Mouse (Mus musculus) E14TG2a.4 (cell line): ENCODE measurements around the gene Foxo6.
A peak's percentile ranks its signal among the peaks of the same experiment; 100 is the strongest.

Source experiments
- H3K27me3 ChIP-seq: 2 replicates; pipeline ENCODE4 v1.6.1; 2014; ENCODE audit warnings: low read length, control low read depth; ENCODE audit not compliant: insufficient read depth
- H3K36me3 ChIP-seq: 2 replicates; pipeline ENCODE4 v1.6.1; 2014; ENCODE audit warnings: low read length, control low read depth; ENCODE audit not compliant: insufficient read depth
- H3K4me1 ChIP-seq: replicated peaks from 2 replicates; pipeline ENCODE4 v1.6.1; 2014; ENCODE audit warnings: low read depth, low read length, control low read depth
- H3K4me3 ChIP-seq: replicated peaks from 2 replicates; pipeline ENCODE4 v1.5.1; 2014; ENCODE audit warnings: mild to moderate bottlenecking, low read length
- H3K9me3 ChIP-seq: 2 replicates; pipeline ENCODE4 v1.6.1; 2014; ENCODE audit warnings: low read length, control low read depth
- CTCF ChIP-seq: conservative IDR thresholded peaks from 2 replicates; pipeline ENCODE4 v1.5.1; 2014; ENCODE audit warnings: low read length
- NANOG ChIP-seq: IDR thresholded peaks from 2 replicates; pipeline ENCODE4 v1.6.1; 2014; ENCODE audit warnings: borderline replicate concordance, low read length, mixed read lengths
- POU5F1 ChIP-seq: IDR thresholded peaks from 2 replicates; pipeline ENCODE4 v1.6.1; 2014; ENCODE audit warnings: low read length, borderline replicate concordance

Foxo6 gene

GRCm38 (mm10) chr4:120277255-120277928, 9.8 kb downstream of the Foxo6 start:
- peaks cover 86% of the 10 kb centered on the region for H3K4me1 ChIP-seq
- no peaks in the 10 kb centered on the region for H3K36me3 ChIP-seq

GRCm38 (mm10) chr4:120275487-120275886, 11.7 kb downstream of the Foxo6 start:
- no peak overlapping the region for H3K4me3 ChIP-seq
- peaks cover 87% of the 10 kb centered on the region for H3K4me1 ChIP-seq
- no peak for TF ChIP-seq POU5F1
- no peak for TF ChIP-seq NANOG
- TF ChIP-seq CTCF = no peak
- H3K9me3 ChIP-seq = no peaks in the 10 kb centered on the region
- peaks cover 67% of the 10 kb centered on the region for H3K27me3 ChIP-seq
- H3K36me3 ChIP-seq = no peaks in the 10 kb centered on the region

More at GRCm38 (mm10) chr4:120277255-120277928, 9.8 kb downstream of the Foxo6 start:
- H3K4me3 ChIP-seq = no peak overlapping the region
- no peaks in the 10 kb centered on the region for H3K9me3 ChIP-seq
- TF ChIP-seq POU5F1 = no peak
- peaks cover 75% of the 10 kb centered on the region for H3K27me3 ChIP-seq

DNA sequence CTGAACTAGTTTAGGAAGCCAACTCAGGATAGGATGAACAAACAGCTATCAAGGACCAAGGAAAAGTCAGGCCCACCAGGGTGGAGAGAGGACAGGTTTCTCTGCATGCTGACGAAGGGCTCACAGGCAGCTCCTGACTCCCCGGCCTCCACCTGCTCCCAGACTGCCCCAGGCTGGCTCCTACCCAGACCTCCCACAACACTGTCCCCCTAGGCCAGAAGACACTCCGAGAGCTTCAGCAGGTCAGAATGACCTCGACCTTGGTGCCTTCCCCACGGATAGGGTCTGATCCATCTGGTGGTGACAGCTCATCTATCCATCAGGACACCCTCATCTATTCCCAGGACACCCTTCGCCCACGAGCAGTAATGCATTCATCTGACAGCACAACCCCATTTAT, 13.6 kb downstream of the Foxo6 start:
- Histone ChIP-seq H3K4me3 (no peak overlapping the region), H3K36me3 (no peaks in the 10 kb centered on the region), H3K4me1 (peaks cover 92% of the 10 kb centered on the region), H3K27me3 (peaks cover 71% of the 10 kb centered on the region), H3K9me3 (no peaks in the 10 kb centered on the region)
- TF ChIP-seq CTCF (no peak), POU5F1 (no peak), NANOG (no peak)

GRCm38 (mm10) chr4:120271886-120272580, 15.1 kb downstream of the Foxo6 start:
- Histone ChIP-seq H3K4me3 (no peak overlapping the region), H3K9me3 (no peaks in the 10 kb centered on the region), H3K36me3 (no peaks in the 10 kb centered on the region), H3K4me1 (peaks cover 91% of the 10 kb centered on the region), H3K27me3 (peaks cover 72% of the 10 kb centered on the region)
- TF ChIP-seq NANOG = no peak
- no peak for TF ChIP-seq POU5F1
- no peak for TF ChIP-seq CTCF

DNA sequence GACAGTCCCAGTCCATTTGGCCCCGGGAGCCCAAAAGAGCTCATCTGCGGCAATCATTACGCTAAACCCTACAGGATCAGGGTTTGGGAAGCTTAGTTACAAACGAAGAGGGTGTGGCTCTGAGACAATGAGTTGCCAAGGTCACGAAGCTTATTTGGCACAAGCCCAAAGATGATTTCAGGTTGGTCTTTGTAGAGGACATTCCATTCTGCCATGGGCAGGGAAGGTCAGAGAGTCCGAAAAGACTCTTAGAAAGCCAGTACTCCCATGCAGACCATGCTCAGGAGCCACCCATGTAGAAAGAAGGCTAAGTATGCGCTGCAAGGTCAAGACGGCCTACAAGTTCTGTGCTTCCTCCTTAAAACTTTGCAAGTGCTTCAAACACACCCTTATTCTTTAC, 15.9 kb downstream of the Foxo6 start:
- Histone ChIP-seq H3K9me3 (no peaks in the 10 kb centered on the region), H3K27me3 (peaks cover 73% of the 10 kb centered on the region), H3K4me3 (peak overlapping the region; percentile 46), H3K4me1 (peaks cover 88% of the 10 kb centered on the region), H3K36me3 (no peaks in the 10 kb centered on the region)
- peak; percentile 23; the same call in 1 of the 2 replicates for TF ChIP-seq NANOG
- no peak for TF ChIP-seq POU5F1

GRCm38 (mm10) chr4:120270937-120271199, 16.3 kb downstream of the Foxo6 start:
- H3K9me3 ChIP-seq = no peaks in the 10 kb centered on the region
- peak overlapping the region; percentile 46 for H3K4me3 ChIP-seq
- TF ChIP-seq NANOG (no peak), POU5F1 (no peak), CTCF (no peak)
- peaks cover 73% of the 10 kb centered on the region for H3K27me3 ChIP-seq
- H3K4me1 ChIP-seq = peaks cover 86% of the 10 kb centered on the region
- H3K36me3 ChIP-seq = no peaks in the 10 kb centered on the region

DNA sequence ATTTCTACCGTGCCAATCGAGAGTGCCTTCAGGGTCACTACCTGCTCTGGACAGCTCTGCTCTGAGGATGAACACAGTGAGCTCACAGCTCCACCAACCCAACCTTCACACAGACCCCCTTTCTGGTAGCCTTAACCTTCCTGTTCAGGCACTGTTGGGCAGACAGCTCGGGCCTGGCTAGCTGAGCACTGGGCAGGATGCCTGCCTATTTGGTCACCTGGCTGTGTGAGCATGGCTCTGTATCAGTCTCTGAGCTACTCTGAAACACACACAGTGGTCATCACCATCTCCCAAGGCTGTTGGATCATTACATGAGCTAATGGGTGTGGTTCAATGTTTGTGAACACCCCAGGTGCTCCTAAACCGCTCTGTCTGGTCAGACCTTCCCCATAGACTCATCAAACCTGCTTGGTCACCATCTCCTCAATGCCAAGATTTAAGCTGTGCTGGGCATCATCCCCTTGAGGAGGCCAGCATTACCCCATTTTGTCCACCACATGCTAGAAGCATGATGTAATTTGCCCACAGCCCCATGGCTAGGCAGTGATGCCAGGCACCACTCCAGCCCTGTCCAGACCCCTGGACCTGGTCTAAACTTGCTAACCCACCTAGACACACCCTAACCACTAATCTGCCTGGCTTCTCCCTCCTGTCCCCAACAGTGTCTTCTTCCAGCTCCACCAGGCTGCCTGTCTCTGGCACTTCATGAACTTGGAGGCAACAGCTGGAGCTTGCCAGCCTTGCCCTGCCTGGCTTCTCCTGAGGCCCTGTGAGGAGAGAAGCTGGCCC, 16.8 kb downstream of the Foxo6 start:
- H3K4me3 ChIP-seq = peak overlapping the region; percentile 46
- H3K4me1 ChIP-seq = peaks cover 86% of the 10 kb centered on the region
- no peaks in the 10 kb centered on the region for H3K9me3 ChIP-seq
- peaks cover 75% of the 10 kb centered on the region for H3K27me3 ChIP-seq
- H3K36me3 ChIP-seq = no peaks in the 10 kb centered on the region
- TF ChIP-seq NANOG = no peak
- TF ChIP-seq POU5F1 = no peak
- no peak for TF ChIP-seq CTCF

DNA sequence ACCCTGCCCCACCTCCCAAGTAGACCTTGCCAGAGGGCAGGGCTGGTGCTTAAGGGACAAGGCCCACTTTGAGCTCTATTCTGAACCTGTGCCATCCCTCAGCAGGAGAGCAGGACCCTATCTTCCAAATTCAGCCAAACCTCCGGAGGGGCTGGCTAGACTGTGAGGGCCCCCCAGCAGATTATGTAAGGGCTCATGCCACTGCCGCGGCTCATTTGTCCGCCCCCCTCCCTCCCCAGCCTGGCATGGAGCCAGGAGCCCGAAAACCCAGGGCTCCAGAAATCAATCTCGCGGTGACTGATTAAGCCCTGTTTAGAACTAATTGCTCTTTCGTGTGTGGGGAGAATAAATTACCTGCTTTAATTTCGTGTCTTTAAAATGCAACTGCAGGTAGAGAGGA, 17.7 kb downstream of the Foxo6 start:
- no peak for TF ChIP-seq CTCF
- TF ChIP-seq NANOG = no peak
- no peak for TF ChIP-seq POU5F1
- H3K36me3 ChIP-seq = no peaks in the 10 kb centered on the region

More for the DNA sequence above, 17.7 kb downstream of the Foxo6 start:
- H3K4me3 ChIP-seq = 0 out of 2 replicates have a peak overlapping the region, but pooled peaks have one; percentile 72
- no peaks in the 10 kb centered on the region for H3K9me3 ChIP-seq
- peaks cover 81% of the 10 kb centered on the region for H3K4me1 ChIP-seq
- peaks cover 81% of the 10 kb centered on the region for H3K27me3 ChIP-seq
